Mouse (Mus musculus) heart, postnatal 0 days (tissue): ENCODE results near the gene H2afx. TPM values are rescaled to one million over a fixed set of nuclear protein-coding genes. Genes with fewer than 3 reads are reported as not detected.

ENCODE experiments used
- ATAC-seq: fragments of 200-750 bp; cut with Nextera tagmentation; 2 replicates; pipeline ENCODE4 v1.8.0; 2017; ENCODE audit warnings: low read depth, moderate number of reproducible peaks, moderate library complexity; ENCODE audit not compliant: insufficient read depth
- DNase-seq: peaks from one replicate; pipeline ENCODE4 v3.0.0-alpha.2; 2016; ENCODE audit warnings: low spot score
- H3K27ac ChIP-seq: fragments of 300-500 bp; sonication (generic); 2 replicates; pipeline ENCODE4 v1.5.1; 2014; ENCODE audit warnings: low read depth, mild to moderate bottlenecking
- H3K27me3 ChIP-seq: fragments of 300-500 bp; sonication (generic); 2 replicates; pipeline ENCODE4 v1.6.1; 2014; ENCODE audit warnings: low read length, mixed read lengths; ENCODE audit not compliant: control insufficient read depth, insufficient read depth
- H3K36me3 ChIP-seq: fragments of 300-500 bp; sonication (generic); replicated peaks from 2 replicates; pipeline ENCODE4 v1.6.1; 2014; ENCODE audit warnings: low read length, mixed read lengths; ENCODE audit not compliant: control insufficient read depth, insufficient read depth
- H3K4me1 ChIP-seq: fragments of 300-500 bp; sonication (generic); 2 replicates; pipeline ENCODE4 v1.6.1; 2014; ENCODE audit warnings: antibody characterized with exemption; ENCODE audit not compliant: control insufficient read depth, insufficient read depth
- H3K4me2 ChIP-seq: fragments of 300-500 bp; sonication (generic); 2 replicates; pipeline ENCODE4 v1.6.1; 2014; ENCODE audit warnings: low read depth, mild to moderate bottlenecking, low read length, moderate library complexity
- H3K4me3 ChIP-seq: fragments of 300-500 bp; sonication (generic); 2 replicates; pipeline ENCODE4 v1.5.1; 2014; ENCODE audit warnings: low read depth, low read length
- H3K9ac ChIP-seq: fragments of 300-500 bp; sonication (generic); replicated peaks from 2 replicates; pipeline ENCODE4 v1.6.1; 2014; ENCODE audit warnings: low read depth, low read length, mixed read lengths
- H3K9me3 ChIP-seq: fragments of 300-500 bp; sonication (generic); replicated peaks from 2 replicates; pipeline ENCODE4 v1.6.1; 2016; ENCODE audit warnings: low read length; ENCODE audit not compliant: control insufficient read depth
- CTCF ChIP-seq: IDR thresholded peaks from 2 replicates; pipeline ENCODE4 v1.5.1; 2016; ENCODE audit warnings: antibody characterized with exemption, control low read depth, low read depth
- EP300 ChIP-seq: IDR thresholded peaks from 2 replicates; pipeline ENCODE4 v1.6.1; 2016; ENCODE audit warnings: antibody characterized with exemption, low read depth
- WGBS: fragments of 180-500 bp; shearing (Covaris S2); extraction: QIAGEN DNeasy Blood & Tissue Kit; methylation state at CpG from one replicate; pipeline ENCODE4 v1.1.7; 2014; 5-methylcytosine and 5-hydroxymethylcytosine counted together
- polyA plus RNA-seq: library from polyadenylated mRNA; unstranded; fragments of >200 nt; fragmentation: Nextera tagmentation; extraction: Ambion mirVana; gene quantifications from 2 replicates; pipeline ENCODE4 v1.2.1, GENCODE M21; 2015
- total RNA-seq: library from RNA; depleted of rRNA; stranded (reverse); fragments of >200 nt; gene quantifications from 2 replicates; pipeline ENCODE4 v1.2.3, GENCODE M21; 2014; ENCODE audit warnings: low replicate concordance

H2afx gene
- total and polyA plus RNA-seq, 2 experiments from 2014 or later: 69.3 to 285 TPM

- H3K4me3 ChIP-seq: peak within 1 kb of the TSS; percentile 91
- H3K4me2 ChIP-seq: peak within 1 kb of the TSS; percentile 85
- H3K9ac ChIP-seq: peak within 1 kb of the TSS; percentile 75
- H3K27ac ChIP-seq: peak within 1 kb of the TSS; percentile 98
- H3K36me3 ChIP-seq: peaks cover 45% of the 10 kb centered on the region
- H3K9me3 ChIP-seq: no peaks in the 10 kb centered on the region
- H3K4me1 ChIP-seq: peaks cover 9% of the 10 kb centered on the region; the same call in 1 of the 2 replicates
- H3K27me3 ChIP-seq: no peaks in the 10 kb centered on the region
- DNase-seq (peak; percentile 92), ATAC-seq (peak; percentile 96)
- TF ChIP-seq CTCF (no peak), EP300 (peak; percentile 68; the same call in 1 of the 2 replicates)
- WGBS: under 1% methylated on average over 38 of the region's 39 CpGs
These were observed 9.4 kb downstream of the H2afx start, which contains the start of gene Hmbs for GRCm38 (mm10) chr9:44343781-44344421. Hmbs (minus strand) TSS chr9:44344228.

GRCm38 (mm10) chr9:44345570-44346433 is 11.3 kb downstream of the H2afx start:
- no peak for TF ChIP-seq EP300
- no peaks in the 10 kb centered on the region for H3K27me3 ChIP-seq
- H3K9ac ChIP-seq: no peak overlapping the region
- DNase-seq (no peak), ATAC-seq (no peak)
- H3K4me2 ChIP-seq: no peak overlapping the region
- no peak overlapping the region for H3K4me3 ChIP-seq
- WGBS: 77% methylated on average over 6 of the region's 6 CpGs
- no peak overlapping the region for H3K27ac ChIP-seq
- no peaks in the 10 kb centered on the region for H3K9me3 ChIP-seq
- peaks cover 44% of the 10 kb centered on the region for H3K36me3 ChIP-seq
- peaks cover 9% of the 10 kb centered on the region; the same call in 1 of the 2 replicates for H3K4me1 ChIP-seq

GRCm38 (mm10) chr9:44347166-44347565 is 12.7 kb downstream of the H2afx start:
- H3K9ac ChIP-seq: no peak overlapping the region
- H3K9me3 ChIP-seq: no peaks in the 10 kb centered on the region
- H3K36me3 ChIP-seq: peaks cover 52% of the 10 kb centered on the region
- H3K27me3 ChIP-seq: no peaks in the 10 kb centered on the region
- TF ChIP-seq CTCF: no peak
- DNase-seq: no peak
- ATAC-seq: no peak
- H3K4me1 ChIP-seq: peaks cover 7% of the 10 kb centered on the region; the same call in 1 of the 2 replicates
- H3K27ac ChIP-seq: no peak overlapping the region
- H3K4me2 ChIP-seq: no peak overlapping the region
- 88% methylated on average over 9 of the region's 9 CpGs for WGBS
- H3K4me3 ChIP-seq: no peak overlapping the region

- H3K27ac ChIP-seq: no peak overlapping the region
- H3K9me3 ChIP-seq: no peaks in the 10 kb centered on the region
- ATAC-seq: no peak
- no peak overlapping the region for H3K9ac ChIP-seq
- no peak overlapping the region for H3K4me3 ChIP-seq
- no peak overlapping the region for H3K4me2 ChIP-seq
- 0 out of 2 replicates have a peak, but pooled peaks cover 2% of the 10 kb centered on the region for H3K4me1 ChIP-seq
- peaks cover 57% of the 10 kb centered on the region for H3K36me3 ChIP-seq
- TF ChIP-seq CTCF: no peak
- no peak for TF ChIP-seq EP300
- DNase-seq: no peak
- H3K27me3 ChIP-seq: no peaks in the 10 kb centered on the region
- WGBS: 87% methylated on average over 4 of the region's 4 CpGs
These were observed 13.1 kb downstream of the H2afx start for GRCm38 (mm10) chr9:44347621-44348020.

- H3K4me1 ChIP-seq: no peaks in the 10 kb centered on the region
- H3K9me3 ChIP-seq: no peaks in the 10 kb centered on the region
- H3K4me2 ChIP-seq: no peak overlapping the region
- H3K27ac ChIP-seq: no peak overlapping the region
- peaks cover 66% of the 10 kb centered on the region for H3K36me3 ChIP-seq
- DNase-seq: no peak
- TF ChIP-seq EP300: no peak
- 0 out of 2 replicates have a peak, but pooled peaks have one; percentile 11 for TF ChIP-seq CTCF
- ATAC-seq: no peak
- no peaks in the 10 kb centered on the region for H3K27me3 ChIP-seq
- no peak overlapping the region for H3K9ac ChIP-seq
- WGBS: 97% methylated on average over 4 of the region's 4 CpGs
- no peak overlapping the region for H3K4me3 ChIP-seq
These were observed 14.1 kb downstream of the H2afx start for GRCm38 (mm10) chr9:44348546-44348945.
